In genomic region chr1:171388376-171389102, GRCm38 (mm10) we compare ENCODE assay signal across 9 mouse cellular contexts. TPM values are rescaled to one million over a fixed set of nuclear protein-coding genes. Genes with fewer than 3 reads are reported as not detected.
DNase-seq lines count a peak whose midpoint lies in the region; TF ChIP-seq lines count a peak whose summit lies in the region.
"Had no signal": no experiment of that assay in that cellular context is flagged by ENCODE, and none has a peak within 500 bp of the region (broad histone marks: within the 10 kb centered on the region; RNA-seq: fewer than 3 reads in every experiment).

TSS of gene Arhgap30 (plus strand) at chr1:171388954.

- peaks cover 32% of the 10 kb centered on the region for H3K4me1 ChIP-seq in bone marrow macrophage, adult 2 months (ENCODE audit: control insufficient read depth, insufficient read depth, low read length)

- TF ChIP-seq CTCF in left cerebral cortex, adult 2 months (IDR thresholded peaks at IDR 0.05): no peak
- TF ChIP-seq CTCF in bone marrow macrophage, adult 2 months (IDR thresholded peaks at IDR 0.05; ENCODE audit: low read depth, low read length): no peak

- TF ChIP-seq POLR2A in bone marrow macrophage, adult 2 months (IDR thresholded peaks at IDR 0.05; ENCODE audit: borderline replicate concordance, low read depth, low read length): no peak

- H3K4me3 ChIP-seq in left cerebral cortex, adult 2 months: no peak within 1 kb of the TSS
- H3K4me3 ChIP-seq in bone marrow macrophage, adult 2 months (ENCODE audit: insufficient read depth, low read length): peak within 1 kb of the TSS; percentile 85
- H3K4me3 ChIP-seq: embryonic facial prominence, embryonic 13.5 days had no signal

- H3K27ac ChIP-seq in left cerebral cortex, adult 2 months: no peak within 1 kb of the TSS
- peak within 1 kb of the TSS; percentile 96 for H3K27ac ChIP-seq in bone marrow macrophage, adult 2 months (ENCODE audit: insufficient read depth, low read depth, low read length)
- H3K27ac ChIP-seq: embryonic facial prominence, embryonic 13.5 days had no signal

- DNase-seq in left cerebral cortex, postnatal 10 days (ENCODE audit: extremely low spot score in 1 of 2, low spot score in 2 of 2): peak; percentile 32 to 56
- DNase-seq in left cerebral cortex, adult 2 months (ENCODE audit: extremely low spot score in 1 of 2, low spot score in 2 of 2): no peak
- peak; percentile 29 to 31 for DNase-seq in kidney, postnatal 36 days
- peak; percentile 96 for DNase-seq in naive thymus-derived CD4-positive, alpha-beta T cell, adult 2 months (ENCODE audit: low read depth)
- no peak for DNase-seq in Muller cell, postnatal 12 days (ENCODE audit: inconsistent ontology term)
- DNase-seq in cerebellum, postnatal 4 days (ENCODE audit: low spot score in 2 of 2): no peak
- DNase-seq in ovary, postnatal 10 days (ENCODE audit: low spot score): no peak

- intact Hi-C loops in left cerebral cortex, postnatal 10 days (cut with DNase I): no loop called here
- intact Hi-C loops in left cerebral cortex, adult 2 months (cut with DNase I): no loop called here

RNA-seq across cellular contexts. Expression of gene Arhgap30, which starts in this region (rescaled TPM):
- total RNA-seq in left cerebral cortex, postnatal 10 days (2021): 1 to 10 TPM; 2.0 to 2.1 TPM
- total RNA-seq in left cerebral cortex, adult 2 months (2021): 1 to 10 TPM; 2.0 to 2.2 TPM
- 178 and 182 TPM in 2 replicates for polyA plus RNA-seq in bone marrow macrophage, adult 2 months (2012; ENCODE audit: insufficient read depth, insufficient read length, missing spikeins)

Comparison
In these comparisons a context has a peak if more than half of its experiments do, and no peak if none do; other contexts are left out.
1. DNase-seq: peak in left cerebral cortex, postnatal 10 days (2 of 2), kidney, postnatal 36 days (2 of 2) and naive thymus-derived CD4-positive, alpha-beta T cell, adult 2 months (single experiment); none in left cerebral cortex, adult 2 months (0 of 2), Muller cell, postnatal 12 days (single experiment), cerebellum, postnatal 4 days (0 of 2) and ovary, postnatal 10 days (single experiment).